Mouse (Mus musculus) G1E (cell line): ENCODE results near the gene Cabin1.

Experiments
- CTCF ChIP-seq: IDR thresholded peaks from 2 replicates; pipeline ENCODE4 v1.5.1; 2012; ENCODE audit warnings: low read depth, low read length, inconsistent platforms, mixed read lengths
- GATA2 ChIP-seq: IDR thresholded peaks from 2 replicates; pipeline ENCODE4 v1.6.1; 2012; ENCODE audit warnings: low read depth, low read length, inconsistent platforms, borderline replicate concordance
- POLR2AphosphoS5 ChIP-seq: IDR thresholded peaks from 2 replicates; pipeline ENCODE4 v1.6.1; 2012; ENCODE audit warnings: low read depth, low read length, inconsistent platforms; ENCODE audit not compliant: insufficient replicate concordance
- TAL1 ChIP-seq: conservative IDR thresholded peaks from 2 replicates; pipeline ENCODE4 v1.6.1; 2012; ENCODE audit warnings: low read depth, low read length, inconsistent platforms, mixed read lengths

- TF ChIP-seq CTCF = no peak
- TF ChIP-seq POLR2AphosphoS5 = no peak
- no peak for TF ChIP-seq TAL1
- no peak for TF ChIP-seq GATA2
Measured at GRCm38 (mm10) chr10:75794880-75795279, 30.7 kb upstream of the Cabin1 start.
